Mouse (Mus musculus) small intestine, adult 2 months (tissue): ENCODE data around the gene Sec62.

ENCODE experiments used
- CTCF ChIP-seq: fragments of 200-500 bp; IDR thresholded peaks from 2 replicates; pipeline ENCODE4 v1.5.1; 2012; ENCODE audit warnings: low read depth, mild to moderate bottlenecking, control low read depth, inconsistent platforms, low read length, moderate library complexity, mixed read lengths; ENCODE audit not compliant: insufficient replicate concordance, insufficient read length; ENCODE audit errors: extremely low read depth
- POLR2A ChIP-seq: fragments of 200-500 bp; IDR thresholded peaks from 2 replicates; pipeline ENCODE4 v1.6.1; 2012; ENCODE audit warnings: low read depth, mild to moderate bottlenecking, control low read depth, inconsistent platforms, low read length, moderate library complexity

DNA sequence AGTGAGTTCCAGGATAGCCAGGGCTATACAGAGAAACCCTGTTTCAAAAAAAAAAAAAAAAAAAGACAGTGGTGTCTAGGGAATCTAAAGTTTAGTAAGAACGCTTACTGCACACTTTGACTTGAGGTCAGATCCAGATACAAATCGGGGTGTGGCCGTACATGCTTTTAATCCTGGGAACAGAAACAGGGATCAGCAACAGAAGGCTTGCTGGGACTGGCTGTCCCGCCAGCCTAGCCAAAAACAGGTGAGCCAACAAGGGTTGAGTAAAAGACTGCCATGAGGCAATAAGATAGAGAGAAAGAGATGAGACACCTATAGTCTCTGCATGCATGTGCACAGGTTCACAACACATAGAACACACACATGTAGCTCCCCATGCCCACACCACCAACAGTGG, 38.0 kb upstream of the Sec62 start:
- TF ChIP-seq CTCF = no peak
- no peak for TF ChIP-seq POLR2A
